Mouse (Mus musculus) midbrain, embryonic 11.5 days (tissue): Measurements from ENCODE around the gene Igf1r. TPM values are rescaled to one million over a fixed set of nuclear protein-coding genes. Genes with fewer than 3 reads are reported as not detected.

ENCODE experiments used
- ATAC-seq: fragments of 200-750 bp; cut with Nextera tagmentation; 2 replicates; pipeline ENCODE4 v1.8.0; 2017; ENCODE audit warnings: moderate TSS enrichment, moderate library complexity; ENCODE audit not compliant: low FRiP score
- DNase-seq: peaks from one replicate; pipeline ENCODE4 v3.0.0; 2015; ENCODE audit warnings: low spot score; ENCODE audit errors: missing footprints
- H3K27ac ChIP-seq: fragments of 300-500 bp; sonication (generic); 2 replicates; pipeline ENCODE4 v1.5.1; 2014; ENCODE audit warnings: low read depth, low read length
- H3K27me3 ChIP-seq: fragments of 300-500 bp; sonication (generic); 2 replicates; pipeline ENCODE4 v1.6.1; 2014; ENCODE audit warnings: mild to moderate bottlenecking, low read length, moderate library complexity, mixed read lengths; ENCODE audit not compliant: control insufficient read depth, insufficient read depth
- H3K36me3 ChIP-seq: fragments of 300-500 bp; sonication (generic); 2 replicates; pipeline ENCODE4 v1.6.1; 2014; ENCODE audit warnings: mild to moderate bottlenecking, low read length, moderate library complexity, mixed read lengths; ENCODE audit not compliant: control insufficient read depth, insufficient read depth
- H3K4me1 ChIP-seq: fragments of 300-500 bp; sonication (generic); 2 replicates; pipeline ENCODE4 v1.6.1; 2014; ENCODE audit warnings: low read length; ENCODE audit not compliant: control insufficient read depth, insufficient read depth
- H3K4me2 ChIP-seq: fragments of 300-500 bp; sonication (generic); 2 replicates; pipeline ENCODE4 v1.6.1; 2014; ENCODE audit warnings: mild to moderate bottlenecking, moderate library complexity
- H3K4me3 ChIP-seq: fragments of 300-500 bp; sonication (generic); 2 replicates; pipeline ENCODE4 v1.5.1; 2014; ENCODE audit warnings: low read depth, low read length
- H3K9ac ChIP-seq: fragments of 300-500 bp; sonication (generic); 2 replicates; pipeline ENCODE4 v1.6.1; 2014; ENCODE audit warnings: low read length
- H3K9me3 ChIP-seq: fragments of 300-500 bp; sonication (generic); 2 replicates; pipeline ENCODE4 v1.6.1; 2016; ENCODE audit warnings: low read length; ENCODE audit not compliant: control insufficient read depth
- WGBS: fragments of 180-500 bp; shearing (Covaris S2); extraction: QIAGEN DNeasy Blood & Tissue Kit; methylation state at CpG from one replicate; pipeline ENCODE4 v1.1.7; 2014; 5-methylcytosine and 5-hydroxymethylcytosine counted together
- polyA plus RNA-seq: library from polyadenylated mRNA; unstranded; fragments of >200 nt; fragmentation: Nextera tagmentation; extraction: Ambion mirVana; gene quantifications from 2 replicates; pipeline ENCODE4 v1.2.1, GENCODE M21; 2014

The Igf1r gene
- polyA plus RNA-seq, 1 experiment from 2014 or later = 20.0 TPM

- Histone ChIP-seq H3K4me2 (no peak overlapping the region), H3K4me3 (no peak overlapping the region), H3K36me3 (no peaks in the 10 kb centered on the region), H3K9me3 (no peaks in the 10 kb centered on the region), H3K4me1 (0 out of 2 replicates have a peak, but pooled peaks cover 2% of the 10 kb centered on the region), H3K27me3 (no peaks in the 10 kb centered on the region), H3K27ac (no peak overlapping the region), H3K9ac (no peak overlapping the region)
- ATAC-seq (no peak), DNase-seq (no peak)
- WGBS = 76% methylated on average over 4 of the region's 4 CpGs
Measured at GRCm38 (mm10) chr7:68095574-68095973, 142.9 kb downstream of the Igf1r start.

- Histone ChIP-seq H3K9ac (no peak overlapping the region), H3K27me3 (no peaks in the 10 kb centered on the region), H3K4me1 (0 out of 2 replicates have a peak, but pooled peaks cover 2% of the 10 kb centered on the region), H3K4me3 (no peak overlapping the region), H3K27ac (no peak overlapping the region), H3K4me2 (no peak overlapping the region), H3K9me3 (no peaks in the 10 kb centered on the region), H3K36me3 (no peaks in the 10 kb centered on the region)
- ATAC-seq = no peak
- no peak for DNase-seq
- WGBS = 92% methylated on average over 6 of the region's 6 CpGs
Measured at GRCm38 (mm10) chr7:68096411-68096810, 143.8 kb downstream of the Igf1r start.

- no peak overlapping the region for H3K4me3 ChIP-seq
- no peaks in the 10 kb centered on the region for H3K36me3 ChIP-seq
- H3K27me3 ChIP-seq = no peaks in the 10 kb centered on the region
- H3K27ac ChIP-seq = no peak overlapping the region
- DNase-seq (no peak), ATAC-seq (no peak)
- no peak overlapping the region for H3K9ac ChIP-seq
- no peaks in the 10 kb centered on the region for H3K9me3 ChIP-seq
- 93% methylated on average over 7 of the region's 7 CpGs for WGBS
- no peak overlapping the region for H3K4me2 ChIP-seq
- 0 out of 2 replicates have a peak, but pooled peaks cover 3% of the 10 kb centered on the region for H3K4me1 ChIP-seq
Measured at GRCm38 (mm10) chr7:68097081-68097836, 144.6 kb downstream of the Igf1r start.

- no peak overlapping the region for H3K4me2 ChIP-seq
- no peak overlapping the region for H3K4me3 ChIP-seq
- H3K27me3 ChIP-seq = no peaks in the 10 kb centered on the region
- WGBS = 97% methylated on average over 6 of the region's 6 CpGs
- no peak overlapping the region for H3K9ac ChIP-seq
- H3K27ac ChIP-seq = no peak overlapping the region
- no peaks in the 10 kb centered on the region for H3K9me3 ChIP-seq
- ATAC-seq (no peak), DNase-seq (no peak)
- H3K4me1 ChIP-seq = 0 out of 2 replicates have a peak, but pooled peaks cover 4% of the 10 kb centered on the region
- no peaks in the 10 kb centered on the region for H3K36me3 ChIP-seq
Measured at GRCm38 (mm10) chr7:68098098-68098497, 145.5 kb downstream of the Igf1r start.

- no peak overlapping the region for H3K27ac ChIP-seq
Measured at GRCm38 (mm10) chr7:68100388-68100787, 147.8 kb downstream of the Igf1r start.

GRCm38 (mm10) chr7:68102456-68103177 lies 150.0 kb downstream of the Igf1r start:
- Histone ChIP-seq H3K27me3 (no peaks in the 10 kb centered on the region), H3K9ac (no peak overlapping the region), H3K27ac (no peak overlapping the region), H3K4me2 (no peak overlapping the region), H3K4me1 (0 out of 2 replicates have a peak, but pooled peaks cover 3% of the 10 kb centered on the region), H3K36me3 (no peaks in the 10 kb centered on the region), H3K9me3 (no peaks in the 10 kb centered on the region), H3K4me3 (no peak overlapping the region)
- ATAC-seq (no peak), DNase-seq (no peak)
- 79% methylated on average over 15 of the region's 15 CpGs for WGBS

More at GRCm38 (mm10) chr7:68100388-68100787, 147.8 kb downstream of the Igf1r start:
- Histone ChIP-seq H3K4me2 (no peak overlapping the region), H3K4me1 (0 out of 2 replicates have a peak, but pooled peaks cover 3% of the 10 kb centered on the region), H3K4me3 (no peak overlapping the region), H3K9ac (no peak overlapping the region), H3K27me3 (no peaks in the 10 kb centered on the region), H3K36me3 (no peaks in the 10 kb centered on the region), H3K9me3 (no peaks in the 10 kb centered on the region)
- ATAC-seq (no peak), DNase-seq (no peak)
- 79% methylated on average over 10 of the region's 10 CpGs for WGBS

GRCm38 (mm10) chr7:68103178-68103530 lies 150.5 kb downstream of the Igf1r start:
- no peak overlapping the region for H3K4me3 ChIP-seq
- no peak overlapping the region for H3K4me2 ChIP-seq
- no peak overlapping the region for H3K27ac ChIP-seq
- no peaks in the 10 kb centered on the region for H3K36me3 ChIP-seq
- 61% methylated on average over 2 of the region's 2 CpGs for WGBS
- no peaks in the 10 kb centered on the region for H3K9me3 ChIP-seq
- no peaks in the 10 kb centered on the region for H3K27me3 ChIP-seq
- H3K4me1 ChIP-seq = 0 out of 2 replicates have a peak, but pooled peaks cover 3% of the 10 kb centered on the region
- ATAC-seq (no peak), DNase-seq (no peak)
- H3K9ac ChIP-seq = no peak overlapping the region

GRCm38 (mm10) chr7:68111532-68111931 lies 158.9 kb downstream of the Igf1r start:
- no peak overlapping the region for H3K9ac ChIP-seq
- no peak for DNase-seq

GRCm38 (mm10) chr7:68112582-68112981 lies 160.0 kb downstream of the Igf1r start:
- 85% methylated on average over 8 of the region's 8 CpGs for WGBS
- H3K27me3 ChIP-seq = no peaks in the 10 kb centered on the region
- H3K4me2 ChIP-seq = no peak overlapping the region
- no peak overlapping the region for H3K4me3 ChIP-seq
- H3K4me1 ChIP-seq = 0 out of 2 replicates have a peak, but pooled peaks cover under 1% of the 10 kb centered on the region
- DNase-seq (no peak), ATAC-seq (no peak)
- H3K36me3 ChIP-seq = no peaks in the 10 kb centered on the region
- H3K9me3 ChIP-seq = no peaks in the 10 kb centered on the region
- H3K27ac ChIP-seq = no peak overlapping the region
- H3K9ac ChIP-seq = no peak overlapping the region

More at GRCm38 (mm10) chr7:68111532-68111931, 158.9 kb downstream of the Igf1r start:
- Histone ChIP-seq H3K4me3 (no peak overlapping the region), H3K27ac (no peak overlapping the region), H3K4me2 (no peak overlapping the region), H3K9me3 (no peaks in the 10 kb centered on the region), H3K27me3 (no peaks in the 10 kb centered on the region), H3K36me3 (no peaks in the 10 kb centered on the region), H3K4me1 (no peaks in the 10 kb centered on the region)
- ATAC-seq = no peak
- 91% methylated on average over 4 of the region's 4 CpGs for WGBS
